Mouse (Mus musculus) gastrocnemius, postnatal 4 days (tissue): ENCODE measurements around the gene Pld2. TPM values are rescaled to one million over a fixed set of nuclear protein-coding genes. Genes with fewer than 3 reads are reported as not detected.
A peak's percentile ranks its signal among the peaks of the same experiment; 100 is the strongest.

Experiments used
- DNase-seq, 2 experiments: peaks; one replicate each; pipeline ENCODE4 v3.0.0; 2021 to 2022; ENCODE audit warnings: low spot score in 2 of 2, mixed read lengths in 2 of 2
- total RNA-seq, 2 experiments: library from RNA; stranded (reverse); gene quantifications; 2 replicates each; pipeline ENCODE4 v1.2.3; 2021

The Pld2 gene
- total RNA-seq, 2 experiments from 2014 or later: 23.4 to 23.6 TPM

DNA sequence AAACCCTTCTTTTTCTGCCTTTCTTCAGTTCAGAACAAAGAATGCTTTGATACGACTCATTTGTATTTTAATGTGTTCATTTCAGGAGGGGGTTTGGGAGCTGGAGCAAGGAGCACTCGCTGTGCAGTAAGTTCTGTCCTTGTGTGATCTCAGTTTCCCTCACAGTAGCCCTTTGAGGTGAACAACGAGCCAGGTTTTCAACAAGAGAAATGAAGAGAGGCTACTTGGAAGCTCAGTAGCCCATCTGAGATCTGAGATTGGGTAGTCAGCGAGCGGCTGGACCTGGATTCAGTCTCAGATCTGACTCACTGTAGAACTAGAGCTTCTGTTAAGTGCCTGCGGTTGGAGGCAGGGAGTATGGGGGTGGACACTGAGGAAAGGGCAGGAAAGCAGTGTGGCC lies 34.0 kb downstream of the Pld2 start:
- no peak for DNase-seq

DNA sequence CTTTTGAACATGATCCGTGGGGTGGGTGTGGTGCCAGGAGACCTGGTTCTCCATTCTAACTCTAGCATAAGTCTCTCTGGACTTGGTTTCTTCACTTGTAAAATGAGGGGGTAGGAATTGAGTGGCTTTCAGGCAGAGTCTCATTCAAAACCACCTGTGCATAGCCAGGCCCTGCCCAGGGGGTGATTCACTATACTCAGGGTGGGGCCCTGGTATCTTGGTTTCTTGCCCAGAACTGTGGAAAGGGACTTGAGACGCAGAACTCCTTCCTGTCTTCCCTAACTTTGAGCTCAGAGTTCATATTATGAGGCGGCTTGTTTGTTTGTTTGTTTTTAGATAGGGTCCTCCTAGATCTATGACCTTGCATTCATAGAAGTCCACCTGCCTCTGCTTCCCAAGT lies 37.3 kb downstream of the Pld2 start:
- DNase-seq: no peak

DNA sequence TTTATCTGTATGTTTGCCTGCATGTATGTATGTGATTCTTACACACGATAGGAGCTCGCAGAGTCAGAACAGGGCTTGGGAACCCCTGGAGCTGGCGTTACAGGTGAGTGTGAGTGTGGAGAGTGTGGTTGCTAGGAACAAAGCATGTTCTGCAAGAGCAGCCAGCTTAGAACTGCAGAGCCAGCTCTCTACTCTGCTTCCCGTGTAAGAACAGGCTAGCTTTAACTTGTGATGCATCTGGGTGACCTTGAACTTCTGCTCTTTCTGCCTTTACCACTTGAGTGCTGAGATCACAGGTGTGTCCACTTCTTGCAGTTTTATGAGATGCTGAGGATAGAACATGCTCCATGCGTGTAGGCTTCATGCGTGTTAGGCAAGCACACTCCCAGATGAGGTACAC lies 39.1 kb downstream of the Pld2 start:
- no peak for DNase-seq

DNA sequence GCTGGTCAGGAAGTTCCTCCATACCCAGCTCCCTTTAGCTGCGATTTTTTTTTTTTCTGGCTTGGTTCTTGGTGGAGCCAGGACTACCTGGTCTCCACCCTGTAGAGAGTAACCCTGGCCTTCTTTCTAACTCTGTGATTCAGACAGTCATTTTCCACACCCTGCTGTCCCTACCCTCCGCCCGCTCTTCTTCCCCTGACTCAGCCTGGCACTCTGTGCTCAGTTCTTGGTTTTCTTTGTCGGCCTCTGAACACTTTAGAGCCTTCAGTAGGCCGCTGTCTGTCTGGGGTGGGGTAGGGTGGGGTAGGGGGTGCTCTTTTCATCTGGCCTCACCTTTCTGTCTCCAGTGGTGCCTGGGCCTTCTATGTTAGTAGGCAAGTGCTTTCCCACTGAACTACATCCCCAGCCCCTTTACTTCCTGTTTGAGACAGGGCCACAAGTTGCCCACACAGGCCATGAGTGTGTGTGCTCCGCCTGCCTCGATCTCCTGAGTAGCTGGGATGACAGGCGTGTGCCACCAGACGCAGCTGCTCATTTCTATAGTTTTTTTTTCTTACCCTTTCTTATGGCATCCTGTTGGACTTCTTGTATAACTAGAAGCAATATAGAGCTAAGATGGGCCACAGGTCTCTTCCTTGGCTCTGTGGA lies 40.0 kb downstream of the Pld2 start:
- DNase-seq: no peak

GRCm38 (mm10) chr11:70580358-70580720 lies 40.5 kb downstream of the Pld2 start:
- DNase-seq: no peak

GRCm38 (mm10) chr11:70580921-70581320 lies 41.1 kb downstream of the Pld2 start:
- DNase-seq: no peak

DNA sequence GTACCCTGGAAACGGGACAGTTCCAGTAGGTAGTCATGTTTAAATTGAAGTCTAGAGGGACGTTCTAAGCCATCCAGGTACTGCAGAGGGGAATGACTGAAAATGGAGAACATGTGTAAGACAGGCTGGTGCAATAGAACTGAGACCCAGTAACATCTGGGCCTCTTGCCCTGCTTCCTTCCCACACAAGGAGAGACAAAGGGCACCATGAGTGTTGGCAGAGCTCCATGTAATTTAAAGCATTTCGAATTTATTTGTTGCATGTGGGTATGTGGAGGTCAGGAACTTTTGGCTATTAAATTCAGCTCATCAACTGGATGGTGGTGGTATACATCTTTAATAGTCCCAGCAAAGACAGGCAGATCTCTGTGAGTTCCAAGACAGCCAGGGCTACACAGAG lies 42.3 kb downstream of the Pld2 start:
- no peak for DNase-seq

GRCm38 (mm10) chr11:70583022-70583714 lies 43.3 kb downstream of the Pld2 start:
- DNase-seq: no peak

- no peak for DNase-seq
Observed at GRCm38 (mm10) chr11:70583775-70584174, 43.9 kb downstream of the Pld2 start.

DNA sequence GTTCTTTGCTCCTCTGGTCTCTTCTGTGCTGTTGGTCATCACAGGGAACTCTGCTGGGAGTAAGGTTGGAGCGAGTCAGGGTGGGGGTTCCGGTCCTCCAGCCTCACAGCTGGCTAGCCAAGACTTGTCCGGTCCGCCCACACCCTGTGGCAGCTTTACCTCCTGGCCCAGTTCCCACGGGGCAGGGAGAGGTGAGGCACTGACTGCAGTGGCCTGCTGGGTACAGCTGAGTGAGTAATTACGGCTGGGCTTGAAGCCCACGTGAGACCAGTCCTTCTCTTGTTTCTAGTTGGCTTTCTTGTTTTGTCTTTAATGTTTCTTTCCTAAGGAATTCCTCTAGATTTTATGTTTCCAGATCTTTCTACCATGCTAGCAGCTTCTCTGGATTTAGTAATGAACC lies 45.6 kb downstream of the Pld2 start:
- peak in 1 of 2 experiments; percentile 46 for DNase-seq

DNA sequence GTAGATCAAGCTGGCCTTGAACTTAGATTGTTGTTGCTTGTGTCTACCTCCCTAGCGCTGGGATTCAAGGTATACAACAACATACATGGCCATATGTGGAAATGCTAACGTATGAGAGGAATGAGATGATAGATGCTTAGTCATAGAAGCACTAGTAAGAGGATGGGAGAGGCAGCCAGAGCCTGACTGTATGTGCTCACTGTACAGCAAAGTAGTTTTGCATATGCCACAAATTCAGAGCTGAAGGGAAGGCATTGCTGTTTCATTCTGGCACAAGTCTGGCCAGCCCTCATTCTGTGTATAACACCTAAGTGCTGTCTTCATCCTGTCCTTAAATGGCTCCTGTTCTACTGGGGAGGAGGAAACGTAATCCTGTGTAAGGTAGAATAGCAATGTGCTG lies 46.4 kb downstream of the Pld2 start:
- DNase-seq: no peak

DNA sequence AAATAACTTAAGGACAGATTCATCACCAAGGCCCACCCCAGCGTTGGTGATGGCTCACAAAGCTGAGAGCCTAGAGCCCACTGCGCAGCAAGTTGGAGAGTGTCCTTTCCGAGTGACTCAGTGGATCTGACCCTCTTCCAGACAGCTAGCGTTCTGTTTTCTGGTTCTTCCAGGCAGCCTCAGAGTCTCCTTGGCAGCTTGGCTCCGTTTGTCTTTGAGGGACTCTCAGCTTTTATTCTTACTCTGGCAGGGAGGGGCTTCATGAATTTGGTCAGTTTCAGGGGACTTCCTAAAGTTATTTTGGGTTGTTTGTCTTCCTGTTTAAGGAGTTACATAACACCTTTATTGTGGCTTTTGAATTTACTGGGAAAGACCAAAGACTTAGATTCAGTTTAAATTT lies 47.1 kb downstream of the Pld2 start:
- DNase-seq: no peak

DNA sequence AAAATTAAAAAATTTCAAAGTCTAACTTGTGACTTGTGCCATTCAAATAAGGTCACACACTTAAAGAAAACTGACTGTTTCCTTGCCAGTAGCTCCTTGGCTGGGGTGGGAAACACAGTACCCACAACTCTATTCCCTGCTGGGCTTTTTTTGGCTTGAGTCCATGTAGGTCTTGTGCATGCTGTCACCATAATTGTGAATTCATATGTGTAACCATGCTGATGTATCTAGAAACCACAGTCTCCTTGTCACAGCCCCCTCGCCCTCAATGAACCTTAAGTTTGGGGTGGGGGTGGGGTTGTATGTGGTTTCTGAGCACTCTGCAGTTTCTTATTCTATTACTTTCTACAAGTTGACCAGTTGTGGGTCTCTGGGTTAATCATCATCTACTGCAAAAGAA lies 51.9 kb downstream of the Pld2 start:
- DNase-seq: no peak

DNA sequence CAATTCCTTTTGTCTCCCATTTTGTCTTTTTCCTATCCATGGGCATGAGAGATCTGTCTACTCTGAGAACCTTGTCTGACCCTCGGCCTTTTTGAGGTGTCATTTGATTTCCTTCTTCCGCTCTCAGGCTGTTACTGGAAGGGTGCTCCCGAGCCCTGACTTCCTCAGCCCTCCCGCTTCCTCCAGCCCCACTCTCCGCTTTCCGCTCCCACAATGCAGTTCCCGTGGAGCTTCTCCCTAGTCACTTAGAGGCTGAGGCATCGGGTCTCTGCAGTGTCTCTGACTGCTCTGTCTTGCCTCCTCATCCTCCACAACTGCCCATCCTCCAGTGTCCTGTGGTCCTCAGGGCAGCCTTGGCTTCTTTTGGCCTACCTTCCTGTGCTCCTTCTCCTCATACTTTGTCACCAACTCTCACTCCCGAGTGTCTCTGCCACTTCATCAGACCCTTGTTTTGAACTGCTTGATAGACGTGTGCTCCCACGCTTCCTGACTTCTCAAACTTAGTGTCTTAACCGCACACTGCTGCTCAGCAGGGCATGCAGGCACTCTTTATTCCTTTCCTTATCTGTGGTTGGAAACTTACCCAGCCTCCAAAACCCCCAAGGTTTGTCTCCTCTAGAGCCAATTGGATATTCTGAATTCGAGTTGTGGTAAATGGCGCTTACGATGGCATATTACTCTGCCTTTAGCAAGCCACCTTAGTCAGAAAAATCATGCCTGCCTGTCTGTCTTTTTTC lies 54.6 kb downstream of the Pld2 start:
- DNase-seq: peak in 1 of 2 experiments; percentile 14

GRCm38 (mm10) chr11:70595638-70596037 lies 55.8 kb downstream of the Pld2 start:
- DNase-seq: no peak

- no peak for DNase-seq
Observed at GRCm38 (mm10) chr11:70596094-70596493, 56.2 kb downstream of the Pld2 start.

- DNase-seq: no peak
Observed at GRCm38 (mm10) chr11:70597301-70597700, 57.4 kb downstream of the Pld2 start.

DNA sequence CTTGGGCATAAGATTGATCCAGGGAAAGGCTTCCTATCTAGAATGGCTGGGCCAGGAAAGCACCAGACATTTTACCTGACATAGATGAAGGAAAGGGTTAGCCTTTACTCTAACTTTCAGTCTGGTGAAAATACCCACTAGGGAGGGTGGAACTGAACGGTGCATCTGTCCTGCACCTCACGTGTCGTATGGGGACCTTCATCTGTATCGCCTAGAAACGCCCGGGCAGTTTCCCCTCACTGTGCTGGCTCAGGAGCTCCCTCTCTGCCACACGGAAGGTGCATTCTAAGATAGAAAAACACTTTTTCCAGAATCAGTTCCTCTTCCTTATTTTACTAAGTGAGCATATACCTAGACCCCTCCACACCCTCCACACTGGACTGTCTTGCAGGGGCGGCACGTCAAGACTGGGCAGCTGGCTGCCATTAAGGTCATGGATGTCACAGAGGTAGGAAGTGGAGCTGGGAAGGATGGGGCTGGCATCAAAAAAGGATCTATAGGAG lies 58.6 kb downstream of the Pld2 start:
- no peak for DNase-seq

DNA sequence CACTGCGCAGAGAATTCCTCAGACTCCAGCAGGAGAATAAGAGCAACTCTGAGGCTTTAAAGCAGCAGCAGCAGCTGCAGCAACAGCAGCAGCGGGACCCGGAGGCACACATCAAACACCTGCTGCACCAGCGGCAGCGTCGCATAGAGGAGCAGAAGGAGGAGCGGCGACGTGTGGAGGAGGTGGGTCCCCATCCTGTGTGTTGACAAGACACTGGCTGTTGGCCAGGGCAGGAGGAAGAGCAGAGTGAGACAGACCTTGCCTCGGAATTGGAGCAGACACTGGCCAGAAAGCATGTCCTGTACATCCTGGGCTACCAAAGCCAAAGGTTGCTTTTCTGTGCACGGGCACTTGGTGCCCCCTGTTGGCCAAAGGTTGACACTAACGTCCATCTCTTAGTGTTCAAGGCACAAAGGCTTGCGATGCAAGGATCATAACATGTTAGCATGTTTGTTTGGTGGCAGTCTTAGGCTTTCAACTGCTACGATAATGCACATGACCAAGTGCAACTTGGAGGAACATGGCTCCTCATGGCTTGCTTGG lies 65.2 kb downstream of the Pld2 start:
- DNase-seq: peak in 1 of 2 experiments; percentile 74

GRCm38 (mm10) chr11:70606717-70607116 lies 66.9 kb downstream of the Pld2 start:
- DNase-seq: no peak

- no peak for DNase-seq
Observed at GRCm38 (mm10) chr11:70607611-70608010, 67.7 kb downstream of the Pld2 start.
